Mouse (Mus musculus) embryonic fibroblast, embryonic 13.5 days (primary cell): Measurements from ENCODE around the gene Treh.

Source experiments
- CTCF ChIP-seq: IDR thresholded peaks from 2 replicates; pipeline ENCODE4 v1.5.1; 2011; ENCODE audit warnings: mild to moderate bottlenecking, control low read depth, low read length, moderate library complexity, borderline replicate concordance; ENCODE audit not compliant: insufficient read depth
- POLR2A ChIP-seq: IDR thresholded peaks from 2 replicates; pipeline ENCODE4 v1.6.1; 2011; ENCODE audit warnings: low read depth, mild to moderate bottlenecking, control low read depth, low read length, moderate library complexity

DNA sequence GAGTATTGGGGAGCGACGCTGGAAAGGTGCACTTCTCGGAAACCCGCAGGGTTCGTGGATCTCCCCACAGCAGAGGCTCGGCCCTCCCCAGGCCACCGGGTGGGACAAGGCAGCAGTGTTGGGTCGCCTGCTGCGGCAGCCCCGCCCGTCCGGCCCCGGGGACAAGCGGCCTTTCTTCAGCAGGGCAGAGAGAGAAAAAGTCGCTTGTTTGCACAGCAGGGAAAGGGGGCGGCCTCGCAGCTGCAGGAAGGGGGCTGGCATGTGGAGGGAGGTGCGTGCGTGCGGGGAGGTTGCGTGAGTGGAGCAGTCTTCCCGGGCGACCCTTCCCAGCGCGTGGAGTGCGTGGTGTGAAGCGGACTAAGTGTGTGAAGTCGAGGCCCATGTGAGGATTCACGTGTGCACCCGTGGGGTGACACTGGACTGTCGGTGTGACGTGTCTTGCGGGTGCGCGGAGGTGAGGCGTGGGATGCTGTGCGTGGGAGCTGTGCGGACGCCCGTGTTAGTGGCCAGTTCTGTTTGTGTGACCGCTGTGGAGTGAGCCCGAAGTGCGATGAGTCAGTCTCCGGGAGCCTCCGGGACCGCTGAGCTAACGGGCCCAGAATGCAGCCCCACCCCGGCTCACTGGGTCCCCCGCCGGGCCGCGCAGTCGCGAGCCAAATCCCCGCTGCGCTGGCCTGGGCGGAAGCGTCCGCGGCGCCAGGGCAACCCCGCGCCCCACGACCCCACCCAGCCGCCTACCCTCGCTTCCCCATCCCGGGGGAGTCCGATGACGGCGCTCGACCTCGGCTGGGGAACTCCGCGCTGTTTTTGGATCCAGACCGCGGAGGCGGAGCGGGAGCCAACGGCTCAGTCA is 60.9 kb downstream of the Treh start:
- TF ChIP-seq CTCF (no peak), POLR2A (peak; percentile 40)
